Comparison of ENCODE assay signal across 1 mouse cellular context in genomic region chr12:100740313-100740712, GRCm38 (mm10).
TF ChIP-seq lines count a peak whose summit lies in the region.

No protein-coding gene starts in this region.

TF ChIP-seq in CH12.LX, 34 proteins besides CTCF, POLR2A, EP300 and RAD21 (continued from another document):
- TF ChIP-seq POLR2AphosphoS2 (IDR thresholded peaks at IDR 0.05; ENCODE audit: low read depth, low read length) (no peak), JUND (conservative IDR thresholded peaks at IDR 0.05; ENCODE audit: low read depth, low read length) (peak; percentile 96), RCOR1 (conservative IDR thresholded peaks at IDR 0.05; ENCODE audit: low read depth, low read length) (0 out of 2 replicates have a peak, but pooled peaks have one; percentile 53), IRF4 (IDR thresholded peaks at IDR 0.05; ENCODE audit: low read depth, low read length) (peak; percentile 96), CHD1 (IDR thresholded peaks at IDR 0.05; ENCODE audit: low read depth, low read length) (no peak), JUN (IDR thresholded peaks at IDR 0.05; ENCODE audit: insufficient read depth, low read depth, low read length) (peak; percentile 88), MAX (IDR thresholded peaks at IDR 0.05; ENCODE audit: low read length) (no peak), NRF1 (IDR thresholded peaks at IDR 0.05; ENCODE audit: low read depth, low read length) (no peak), MEF2A (IDR thresholded peaks at IDR 0.05; ENCODE audit: borderline replicate concordance, low read depth, low read length) (0 out of 2 replicates have a peak, but pooled peaks have one; percentile 41)
TF ChIP-seq in CH12.LX: peak in this region for 6.
